Mouse (Mus musculus) embryonic facial prominence, embryonic 10.5 days (tissue): ENCODE data around the gene Sall1. TPM values are rescaled to one million over a fixed set of nuclear protein-coding genes. Genes with fewer than 3 reads are reported as not detected.

Source experiments
- DNase-seq: peaks from one replicate; pipeline ENCODE4 v3.0.0-alpha.2; 2017; ENCODE audit warnings: low spot score
- H3K27ac ChIP-seq: fragments of 300-500 bp; sonication (generic); replicated peaks from 2 replicates; pipeline ENCODE4 v1.5.1; 2016; ENCODE audit warnings: mild to moderate bottlenecking
- H3K27me3 ChIP-seq: fragments of 300-500 bp; sonication (generic); replicated peaks from 2 replicates; pipeline ENCODE4 v1.6.1; 2016; ENCODE audit warnings: low read depth, mild to moderate bottlenecking; ENCODE audit not compliant: poor library complexity, severe bottlenecking
- H3K36me3 ChIP-seq: fragments of 300-500 bp; sonication (generic); replicated peaks from 2 replicates; pipeline ENCODE4 v1.6.1; 2016; ENCODE audit warnings: mild to moderate bottlenecking, moderate library complexity
- H3K4me1 ChIP-seq: fragments of 300-500 bp; sonication (generic); 2 replicates; pipeline ENCODE4 v1.6.1; 2016
- H3K4me3 ChIP-seq: fragments of 300-500 bp; sonication (generic); 2 replicates; pipeline ENCODE4 v1.5.1; 2016; ENCODE audit warnings: mild to moderate bottlenecking, moderate library complexity
- H3K9me3 ChIP-seq: fragments of 300-500 bp; sonication (generic); 2 replicates; pipeline ENCODE4 v1.6.1; 2016; ENCODE audit warnings: mild to moderate bottlenecking
- WGBS: fragments of 180-500 bp; shearing (Covaris S2); methylation state at CpG from one replicate; pipeline ENCODE4 v1.1.7; 2016; 5-methylcytosine and 5-hydroxymethylcytosine counted together
- polyA plus RNA-seq: library from polyadenylated mRNA; unstranded; fragments of >200 nt; fragmentation: Nextera tagmentation; extraction: Ambion mirVana; gene quantifications from 2 replicates; pipeline ENCODE4 v1.2.1, GENCODE M21; 2016

The Sall1 gene
- 4.7 and 6.3 TPM in 2 replicates for polyA plus RNA-seq

DNA sequence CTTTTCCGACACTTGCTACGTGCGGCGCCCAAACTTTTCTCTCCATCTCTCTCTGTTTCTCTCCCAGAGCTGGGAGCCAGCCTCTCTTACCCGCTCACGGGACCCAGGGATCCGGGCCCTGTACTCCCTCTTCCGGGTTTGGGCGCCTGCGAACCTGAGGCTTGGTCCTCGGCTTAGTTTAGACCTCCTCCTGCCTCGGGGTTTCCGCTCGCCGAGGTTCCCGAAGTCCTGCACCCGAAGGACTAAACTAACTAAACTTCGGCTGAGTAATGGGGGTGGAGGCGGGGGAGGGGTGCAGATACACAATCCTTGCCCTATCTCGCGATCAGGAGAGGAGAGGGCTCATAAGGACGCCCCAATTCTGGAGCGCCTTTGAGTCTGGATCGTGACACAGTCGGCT is at the start of gene Sall1:
Sall1 (minus strand) TSS at position 223 of the 400 bp plus-strand sequence.
- Histone ChIP-seq H3K27ac (peak within 1 kb of the TSS; percentile 94), H3K9me3 (no peaks in the 10 kb centered on the region), H3K4me1 (peaks cover 71% of the 10 kb centered on the region), H3K4me3 (peak within 1 kb of the TSS; percentile 78), H3K36me3 (no peaks in the 10 kb centered on the region), H3K27me3 (peaks cover 87% of the 10 kb centered on the region)
- DNase-seq, result peak; percentile 65
- 0% methylated on average over 25 of the region's 25 CpGs for WGBS

DNA sequence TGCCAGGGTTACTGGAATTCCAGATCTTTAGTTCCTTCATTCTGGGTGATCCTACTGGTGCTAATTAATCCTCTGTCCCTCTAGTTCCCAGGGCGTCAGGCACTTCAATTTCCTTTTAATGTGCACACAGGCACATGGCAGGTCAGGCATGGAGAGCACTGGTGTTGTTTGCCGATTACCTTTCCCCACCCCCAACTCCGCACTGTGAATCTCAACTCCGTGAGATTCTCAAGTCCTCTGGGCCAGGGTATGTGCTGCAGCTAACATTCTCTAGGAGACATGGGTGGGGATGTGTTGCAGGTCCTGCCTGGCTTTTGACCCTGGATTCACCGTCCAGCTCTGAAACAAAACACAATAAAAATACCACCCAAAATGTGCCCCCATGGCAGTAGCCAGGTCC is 46.0 kb upstream of the Sall1 start:
- peaks cover 5% of the 10 kb centered on the region; the same call in 1 of the 2 replicates for H3K27me3 ChIP-seq
- H3K4me1 ChIP-seq, result peaks cover 3% of the 10 kb centered on the region; the same call in 1 of the 2 replicates
- H3K27ac ChIP-seq, result no peak overlapping the region
- WGBS, result 35% methylated on average over 5 of the region's 5 CpGs
- no peaks in the 10 kb centered on the region for H3K36me3 ChIP-seq
- no peak for DNase-seq
- no peaks in the 10 kb centered on the region for H3K9me3 ChIP-seq
- no peak overlapping the region for H3K4me3 ChIP-seq

DNA sequence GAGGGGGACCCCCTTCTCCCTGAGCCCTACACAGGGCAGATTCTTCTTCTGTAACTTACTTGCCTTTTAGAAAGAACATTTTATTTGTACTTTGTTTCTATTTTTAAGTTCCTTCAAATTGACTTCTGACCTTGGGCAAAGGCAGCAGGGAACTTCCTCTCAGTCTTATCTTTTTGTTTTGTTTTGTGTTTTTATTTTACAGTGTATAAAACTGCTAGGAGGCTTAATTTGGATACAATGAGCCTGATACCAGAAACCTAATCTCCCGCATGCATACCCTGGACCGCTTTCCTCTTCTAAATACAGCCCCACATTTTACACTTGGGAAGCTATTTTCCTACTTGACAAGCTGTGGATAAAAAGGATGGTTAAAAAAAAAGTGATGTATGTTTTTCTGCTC is 35.2 kb upstream of the Sall1 start:
- Histone ChIP-seq H3K27me3 (no peaks in the 10 kb centered on the region), H3K4me1 (peaks cover 9% of the 10 kb centered on the region), H3K27ac (no peak overlapping the region), H3K9me3 (no peaks in the 10 kb centered on the region), H3K4me3 (no peak overlapping the region), H3K36me3 (no peaks in the 10 kb centered on the region)
- 86% methylated on average over 2 of the region's 2 CpGs for WGBS
- DNase-seq, result no peak

DNA sequence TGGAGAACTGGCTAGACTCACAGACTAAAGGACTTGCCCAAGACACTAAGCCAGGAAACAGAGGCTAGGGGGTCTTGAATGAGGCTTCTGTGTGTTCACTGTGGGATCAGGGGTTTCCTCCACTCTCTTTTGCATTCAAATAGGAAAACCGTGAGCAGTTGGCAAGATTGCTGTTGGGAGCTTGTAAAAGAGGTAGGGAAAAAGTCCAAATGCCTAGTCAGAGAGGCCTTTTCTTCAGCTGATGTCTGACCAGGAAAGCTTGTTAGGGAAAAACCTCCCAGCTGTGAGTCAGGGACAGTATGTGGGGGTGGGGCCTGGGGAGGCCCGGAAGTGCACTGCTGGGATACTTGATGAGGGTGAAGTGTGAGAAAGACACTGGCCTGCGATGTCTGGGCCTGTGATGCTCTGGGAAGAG is 29.0 kb upstream of the Sall1 start:
- Histone ChIP-seq H3K4me1 (peaks cover 13% of the 10 kb centered on the region), H3K27ac (0 out of 2 replicates have a peak overlapping the region, but pooled peaks have one; percentile 35), H3K27me3 (no peaks in the 10 kb centered on the region), H3K36me3 (no peaks in the 10 kb centered on the region), H3K9me3 (no peaks in the 10 kb centered on the region), H3K4me3 (no peak overlapping the region)
- WGBS, result 9% methylated on average over 3 of the region's 3 CpGs
- no peak for DNase-seq

DNA sequence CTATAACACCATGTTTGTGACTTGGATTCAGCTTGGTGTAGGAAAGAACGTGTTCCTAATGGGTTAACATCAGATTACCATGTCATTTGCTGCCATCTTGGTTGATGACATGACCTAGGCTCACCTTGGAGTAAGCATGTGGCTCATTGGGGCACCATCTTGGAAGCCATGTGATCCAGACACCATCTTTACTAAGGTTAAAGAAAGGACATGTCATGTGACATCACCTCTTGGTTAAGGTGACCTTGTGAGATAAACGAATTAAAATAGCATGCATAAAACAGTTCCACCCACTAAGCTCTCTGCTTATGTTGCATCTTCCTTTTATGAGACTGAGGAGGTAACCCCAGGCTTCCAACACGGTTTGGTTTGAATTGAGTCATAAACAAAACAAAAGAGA is 23.5 kb upstream of the Sall1 start:
- no peak overlapping the region for H3K4me3 ChIP-seq
- no peak overlapping the region for H3K27ac ChIP-seq
- WGBS, result 87% methylated on average over 3 of the region's 3 CpGs
- H3K27me3 ChIP-seq, result 0 out of 2 replicates have a peak, but pooled peaks cover 3% of the 10 kb centered on the region
- no peaks in the 10 kb centered on the region for H3K9me3 ChIP-seq
- H3K36me3 ChIP-seq, result no peaks in the 10 kb centered on the region
- H3K4me1 ChIP-seq, result peaks cover 3% of the 10 kb centered on the region; the same call in 1 of the 2 replicates
- DNase-seq, result no peak

DNA sequence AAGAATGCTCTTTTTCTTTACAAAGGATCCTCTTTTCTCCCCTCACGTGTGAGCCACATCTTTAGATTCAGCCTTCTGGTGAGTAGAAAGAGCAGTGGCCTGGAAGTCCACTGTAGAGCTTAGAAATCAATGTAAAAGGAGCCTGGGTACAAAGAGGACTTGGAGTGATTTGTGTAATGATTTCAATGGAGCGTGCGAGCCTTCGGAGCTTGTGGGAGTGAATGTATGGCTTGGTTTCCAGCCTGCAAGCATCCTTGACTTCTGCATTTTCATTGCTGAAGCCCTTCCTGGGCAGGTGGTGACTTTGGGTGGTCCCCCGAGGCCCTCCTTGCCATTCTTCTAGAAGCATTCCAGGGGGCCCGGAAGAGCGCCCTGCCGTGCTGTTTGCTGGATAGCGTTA is 20.1 kb upstream of the Sall1 start:
- Histone ChIP-seq H3K36me3 (no peaks in the 10 kb centered on the region), H3K9me3 (no peaks in the 10 kb centered on the region), H3K27me3 (0 out of 2 replicates have a peak, but pooled peaks cover 8% of the 10 kb centered on the region), H3K27ac (no peak overlapping the region), H3K4me3 (no peak overlapping the region), H3K4me1 (peaks cover 11% of the 10 kb centered on the region)
- DNase-seq, result no peak
- WGBS, result 65% methylated on average over 9 of the region's 9 CpGs

DNA sequence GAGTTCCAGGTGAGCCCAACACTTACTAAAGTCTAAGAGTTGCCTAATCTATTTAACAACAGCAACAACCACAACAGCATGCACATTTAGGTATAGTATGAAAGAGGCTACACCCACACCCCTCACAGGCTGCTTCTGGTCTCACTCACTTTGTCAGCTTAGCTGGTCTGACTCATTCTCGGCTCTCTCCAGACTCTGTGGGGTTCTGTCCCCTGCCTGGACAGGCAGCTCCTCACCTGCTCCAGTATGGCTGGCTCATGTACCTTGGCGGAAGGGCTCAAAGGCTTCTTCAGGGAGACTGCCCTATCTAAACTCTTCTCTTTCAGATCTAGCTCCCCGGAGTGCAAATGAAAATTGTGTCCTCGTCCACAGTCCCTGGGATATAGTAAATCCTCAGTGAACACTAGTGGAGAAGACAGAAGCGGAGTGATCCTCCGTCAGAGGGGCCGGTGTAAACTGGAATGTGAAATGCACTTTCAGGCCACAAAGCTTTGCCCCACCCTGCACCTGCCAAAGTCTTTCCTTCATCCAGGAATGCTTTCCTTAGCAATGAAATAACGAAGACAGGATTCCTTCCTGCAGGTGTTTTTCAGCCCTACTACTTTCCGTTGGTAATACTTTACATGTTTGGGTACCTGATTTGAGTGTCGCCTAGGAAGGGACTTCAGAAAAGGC is 19.5 kb upstream of the Sall1 start:
- DNase-seq, result no peak
- WGBS, result 82% methylated on average over 10 of the region's 10 CpGs
- H3K9me3 ChIP-seq, result no peaks in the 10 kb centered on the region
- no peaks in the 10 kb centered on the region for H3K36me3 ChIP-seq
- no peak overlapping the region for H3K4me3 ChIP-seq
- no peak overlapping the region for H3K27ac ChIP-seq
- H3K27me3 ChIP-seq, result 0 out of 2 replicates have a peak, but pooled peaks cover 8% of the 10 kb centered on the region
- peaks cover 13% of the 10 kb centered on the region for H3K4me1 ChIP-seq

DNA sequence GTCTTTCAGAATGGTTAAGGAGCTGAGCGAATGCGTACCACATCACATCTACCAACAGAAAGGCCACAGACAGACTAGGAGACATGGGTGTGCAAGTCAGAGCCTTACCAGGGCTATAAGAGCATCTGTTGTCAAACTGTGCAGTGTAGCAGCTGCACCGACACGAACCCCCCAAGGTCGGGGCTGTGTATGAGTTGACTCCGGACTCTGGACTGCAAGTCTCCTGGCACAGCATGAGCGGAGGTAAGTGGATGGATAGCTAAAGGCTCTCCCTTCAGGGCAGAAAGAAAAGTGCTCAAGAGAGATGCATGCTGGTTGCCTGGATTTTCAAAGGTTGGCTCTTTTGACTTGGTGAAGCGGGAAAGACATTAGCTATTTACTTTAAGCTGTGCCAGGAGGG is 16.8 kb upstream of the Sall1 start:
- no peak for DNase-seq
- WGBS, result 89% methylated on average over 8 of the region's 8 CpGs
- no peaks in the 10 kb centered on the region for H3K9me3 ChIP-seq
- H3K36me3 ChIP-seq, result no peaks in the 10 kb centered on the region
- H3K27ac ChIP-seq, result no peak overlapping the region
- peaks cover 15% of the 10 kb centered on the region; the same call in 1 of the 2 replicates for H3K27me3 ChIP-seq
- H3K4me3 ChIP-seq, result no peak overlapping the region
- peaks cover 17% of the 10 kb centered on the region for H3K4me1 ChIP-seq

DNA sequence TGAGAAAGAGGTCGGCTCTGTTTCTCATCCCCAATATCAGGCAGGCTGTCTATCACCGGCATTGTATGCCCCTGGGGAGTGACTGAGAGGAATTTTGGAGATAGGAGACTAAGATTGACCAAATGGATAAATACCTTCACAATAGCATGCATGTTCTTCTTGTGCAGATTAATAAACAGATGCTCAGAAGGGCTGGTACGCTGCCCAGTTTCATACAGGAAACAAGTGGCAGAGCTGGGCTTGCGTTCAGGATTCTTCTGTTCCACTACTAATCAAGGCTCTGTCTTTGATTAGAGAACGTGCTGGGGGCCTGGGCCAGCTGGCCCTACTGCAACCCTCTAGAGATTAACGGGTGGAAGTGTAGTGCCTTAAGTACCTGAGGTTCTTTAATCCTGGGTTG is 15.5 kb upstream of the Sall1 start:
- Histone ChIP-seq H3K36me3 (no peaks in the 10 kb centered on the region), H3K9me3 (no peaks in the 10 kb centered on the region), H3K27me3 (peaks cover 19% of the 10 kb centered on the region; the same call in 1 of the 2 replicates), H3K4me1 (peaks cover 20% of the 10 kb centered on the region), H3K4me3 (no peak overlapping the region), H3K27ac (no peak overlapping the region)
- no peak for DNase-seq
- WGBS, result 46% methylated on average over 6 of the region's 6 CpGs

DNA sequence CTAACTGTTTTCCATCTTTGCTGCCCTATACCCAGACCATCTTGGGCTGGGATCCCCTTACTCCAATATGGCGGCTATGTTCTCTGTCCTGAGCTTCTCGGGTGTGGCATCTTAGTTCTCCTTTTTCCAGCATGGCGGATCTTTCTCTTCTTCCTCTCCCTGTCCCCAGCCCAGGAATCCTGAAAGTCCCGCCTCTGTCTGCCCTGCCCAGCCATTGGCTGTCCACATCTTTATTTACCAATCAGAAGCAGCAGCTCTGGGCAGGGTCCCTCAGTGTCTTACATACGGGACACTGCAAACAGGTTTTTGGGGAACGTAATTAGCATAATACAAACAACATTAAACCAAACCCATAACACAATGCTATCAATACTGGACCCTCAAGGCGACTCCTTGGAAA is 8.9 kb upstream of the Sall1 start:
- Histone ChIP-seq H3K4me1 (peaks cover 19% of the 10 kb centered on the region), H3K36me3 (no peaks in the 10 kb centered on the region), H3K27me3 (peaks cover 51% of the 10 kb centered on the region), H3K4me3 (no peak overlapping the region), H3K27ac (no peak overlapping the region), H3K9me3 (no peaks in the 10 kb centered on the region)
- 89% methylated on average over 7 of the region's 7 CpGs for WGBS
- DNase-seq, result no peak

DNA sequence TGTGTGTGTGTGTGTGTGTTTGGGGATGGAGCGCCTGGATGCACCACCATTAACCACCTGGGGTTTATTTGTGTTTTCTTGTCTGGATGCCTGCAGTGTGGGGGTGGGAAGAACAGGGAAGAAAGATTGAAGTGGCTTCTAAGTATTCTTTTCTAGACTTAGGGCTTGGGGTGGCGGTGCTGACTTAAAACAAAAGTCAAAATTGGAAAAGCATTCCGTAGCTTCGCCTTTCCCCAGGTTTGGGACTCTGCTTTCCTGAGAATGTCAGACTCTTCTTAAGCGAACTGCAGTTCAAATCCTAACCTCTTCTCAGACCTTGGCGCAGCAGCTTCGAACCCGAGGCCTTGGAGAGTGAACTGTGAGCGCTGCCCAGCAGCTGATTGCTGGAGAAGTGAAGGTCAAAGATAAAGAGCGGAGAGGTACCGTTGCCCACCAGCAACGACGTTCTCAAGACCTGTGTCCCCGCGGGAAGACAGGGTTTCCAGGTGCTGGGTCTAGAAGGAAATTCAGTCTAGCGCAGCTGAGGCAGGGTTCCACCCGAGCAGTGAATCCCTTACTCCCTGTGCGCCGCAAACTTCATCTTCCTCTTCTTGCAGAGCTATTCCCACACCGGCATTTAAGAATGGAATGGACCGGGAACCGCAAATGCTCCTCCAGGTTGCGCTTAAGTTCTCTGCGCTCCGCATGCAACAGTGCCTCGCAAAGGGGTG is 2.8 kb upstream of the Sall1 start:
- Histone ChIP-seq H3K9me3 (no peaks in the 10 kb centered on the region), H3K27me3 (peaks cover 82% of the 10 kb centered on the region), H3K36me3 (no peaks in the 10 kb centered on the region), H3K4me1 (peaks cover 49% of the 10 kb centered on the region), H3K4me3 (peak overlapping the region; percentile 78), H3K27ac (no peak overlapping the region)
- 1% methylated on average over 26 of the region's 26 CpGs for WGBS
- DNase-seq, result peak; percentile 48

DNA sequence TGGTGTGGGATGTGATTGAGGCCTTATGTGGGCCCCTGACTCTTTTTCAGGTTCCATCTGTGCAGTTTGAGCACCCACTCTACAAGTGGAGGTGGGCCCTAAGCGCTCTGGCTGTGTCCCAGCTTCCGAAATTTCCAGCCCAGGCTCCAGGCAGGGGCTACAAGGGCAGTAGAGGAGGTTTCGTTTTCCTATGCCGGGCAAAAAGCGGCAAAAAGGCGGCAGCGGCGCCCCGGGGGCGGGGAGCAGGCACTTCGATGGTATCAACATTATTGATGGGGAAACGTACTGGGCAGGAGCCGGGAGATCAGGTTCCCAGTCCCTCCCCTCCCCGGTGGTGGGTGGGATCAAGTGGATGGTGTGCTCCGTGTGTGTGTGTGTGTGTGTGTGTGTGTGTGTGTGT is 2.3 kb upstream of the Sall1 start:
- WGBS, result under 1% methylated on average over 14 of the region's 15 CpGs
- H3K36me3 ChIP-seq, result no peaks in the 10 kb centered on the region
- peak overlapping the region; percentile 78 for H3K4me3 ChIP-seq
- H3K27me3 ChIP-seq, result peaks cover 85% of the 10 kb centered on the region
- H3K27ac ChIP-seq, result peak overlapping the region; percentile 66
- DNase-seq, result peak; percentile 76
- no peaks in the 10 kb centered on the region for H3K9me3 ChIP-seq
- H3K4me1 ChIP-seq, result peaks cover 55% of the 10 kb centered on the region

DNA sequence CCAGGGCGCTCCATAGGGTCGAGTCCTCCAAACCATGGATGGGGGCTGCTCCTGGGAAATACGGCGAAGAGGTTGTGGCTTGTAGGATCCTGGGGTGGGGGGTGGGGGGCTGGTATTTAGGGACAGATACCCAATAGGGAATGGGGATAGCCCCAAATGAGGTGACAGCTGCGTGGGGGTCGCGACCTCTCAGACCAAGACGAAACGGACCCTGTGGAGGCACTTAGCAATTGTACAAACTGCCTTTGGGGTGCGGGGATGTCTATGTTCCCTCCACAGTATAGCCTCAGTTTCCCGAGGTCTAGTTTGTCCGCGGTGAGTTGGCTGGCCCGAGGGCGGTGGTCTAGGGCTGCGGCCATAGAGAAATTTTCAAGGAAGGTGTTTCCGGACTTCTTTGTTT is 1.8 kb upstream of the Sall1 start:
- H3K9me3 ChIP-seq, result no peaks in the 10 kb centered on the region
- H3K36me3 ChIP-seq, result no peaks in the 10 kb centered on the region
- DNase-seq, result peak; percentile 35
- H3K27me3 ChIP-seq, result peaks cover 87% of the 10 kb centered on the region
- peak overlapping the region; percentile 66 for H3K27ac ChIP-seq
- H3K4me3 ChIP-seq, result peak overlapping the region; percentile 78
- 2% methylated on average over 17 of the region's 17 CpGs for WGBS
- peaks cover 60% of the 10 kb centered on the region for H3K4me1 ChIP-seq
